Comparison of ENCODE assay signal across 16 mouse cellular contexts in the genomic region with DNA sequence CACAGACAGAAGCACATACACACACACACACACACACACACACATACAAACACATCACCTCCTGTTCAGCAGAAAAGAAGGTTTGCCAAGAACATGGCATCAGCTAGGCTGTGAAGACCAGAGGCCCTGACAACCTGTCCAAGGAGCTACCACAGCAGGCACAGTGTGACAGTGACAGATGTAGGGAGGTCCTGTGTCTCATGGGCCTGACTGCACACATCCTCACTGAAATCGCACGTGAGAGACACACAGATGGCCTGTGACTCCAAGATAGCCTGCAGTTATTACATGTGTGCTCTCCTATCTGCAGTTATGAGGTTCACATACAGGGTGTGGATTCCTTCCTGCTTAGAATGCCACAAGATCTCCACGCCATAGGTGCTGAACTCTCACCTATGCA.
DNase-seq lines count a peak whose midpoint lies in the region; ATAC-seq and TF ChIP-seq lines count a peak whose summit lies in the region.
"Had no signal": no experiment of that assay in that cellular context is flagged by ENCODE, and none has a peak within 500 bp of the region (broad histone marks: within the 10 kb centered on the region; RNA-seq: fewer than 3 reads in every experiment).

No protein-coding gene starts in this region.

- 82% methylated on average over 3 of the region's 3 CpGs for WGBS in intestine, embryonic 14.5 days
- 69% methylated on average over 3 of the region's 3 CpGs for WGBS in intestine, postnatal 0 days
- 77% methylated on average over 3 of the region's 3 CpGs for WGBS in forebrain, embryonic 16.5 days
- 20% methylated on average over 3 of the region's 3 CpGs for WGBS in liver, embryonic 15.5 days (ENCODE audit: insufficient replicate concordance)

- ATAC-seq in cerebellum, adult (ENCODE audit: insufficient number of reproducible peaks, low FRiP score, low TSS enrichment): no peak
- no peak for ATAC-seq in intestine, embryonic 14.5 days (replicated peaks; ENCODE audit: low FRiP score, low TSS enrichment, low read depth)
- no peak for ATAC-seq in intestine, postnatal 0 days
- peak; percentile 69 for ATAC-seq in forebrain, embryonic 16.5 days
- ATAC-seq in liver, embryonic 15.5 days (ENCODE audit: insufficient read depth): peak; percentile 99

- no peak overlapping the region for H3K4me3 ChIP-seq in intestine, embryonic 14.5 days (ENCODE audit: low read depth, low read length)
- no peak overlapping the region for H3K4me3 ChIP-seq in intestine, postnatal 0 days (ENCODE audit: low read depth, low read length)
- no peak overlapping the region for H3K4me3 ChIP-seq in forebrain, embryonic 16.5 days (replicated peaks; ENCODE audit: low read length)
- peak overlapping the region; percentile 40 for H3K4me3 ChIP-seq in liver, embryonic 15.5 days (replicated peaks)
- H3K4me3 ChIP-seq: embryonic facial prominence, embryonic 13.5 days had no signal

- no peak overlapping the region for H3K27ac ChIP-seq in intestine, embryonic 14.5 days (ENCODE audit: low read depth)
- no peak overlapping the region for H3K27ac ChIP-seq in intestine, postnatal 0 days (ENCODE audit: low read depth, low read length)
- H3K27ac ChIP-seq in forebrain, embryonic 16.5 days (ENCODE audit: low read length): no peak overlapping the region
- peak overlapping the region; percentile 80 for H3K27ac ChIP-seq in liver, embryonic 15.5 days (replicated peaks)
- H3K27ac ChIP-seq: embryonic facial prominence, embryonic 13.5 days had no signal

- no peaks in the 10 kb centered on the region for H3K27me3 ChIP-seq in intestine, embryonic 14.5 days (replicated peaks; ENCODE audit: control insufficient read depth, insufficient read depth, low read length)
- H3K27me3 ChIP-seq in intestine, postnatal 0 days (replicated peaks; ENCODE audit: control insufficient read depth, insufficient read depth, low read length): no peaks in the 10 kb centered on the region
- H3K27me3 ChIP-seq in forebrain, embryonic 16.5 days (replicated peaks; ENCODE audit: control insufficient read depth, insufficient read depth, low read length): no peaks in the 10 kb centered on the region
- no peaks in the 10 kb centered on the region for H3K27me3 ChIP-seq in liver, embryonic 15.5 days
- H3K27me3 ChIP-seq: CH12.LX; embryonic facial prominence, embryonic 13.5 days had no signal

- peak; percentile 33 to 45 for DNase-seq in cerebellum, postnatal 14 days
- peak; percentile 27 for DNase-seq in intestine, embryonic 14.5 days (ENCODE audit: low spot score)
- no peak for DNase-seq in embryo, embryonic 11 days
- no peak for DNase-seq in urinary bladder, postnatal 14 days (ENCODE audit: low spot score)
- DNase-seq: adrenal gland, postnatal 36 days; gastrocnemius, postnatal 25 days; kidney, adult 2 months; lung, postnatal 14 days; right cerebral cortex, adult 18-20 months had no signal

- no peaks in the 10 kb centered on the region for H3K36me3 ChIP-seq in intestine, embryonic 14.5 days (ENCODE audit: control insufficient read depth, insufficient read depth, low read length)
- H3K36me3 ChIP-seq in intestine, postnatal 0 days (ENCODE audit: control insufficient read depth, insufficient read depth): no peaks in the 10 kb centered on the region
- H3K36me3 ChIP-seq in forebrain, embryonic 16.5 days (ENCODE audit: control insufficient read depth, insufficient read depth): no peaks in the 10 kb centered on the region
- no peaks in the 10 kb centered on the region for H3K36me3 ChIP-seq in liver, embryonic 15.5 days (replicated peaks)
- H3K36me3 ChIP-seq: embryonic facial prominence, embryonic 13.5 days had no signal

- H3K4me2 ChIP-seq in intestine, embryonic 14.5 days (ENCODE audit: low read length): no peak overlapping the region
- no peak overlapping the region for H3K4me2 ChIP-seq in intestine, postnatal 0 days (replicated peaks; ENCODE audit: low read depth)
- no peak overlapping the region for H3K4me2 ChIP-seq in forebrain, embryonic 16.5 days (ENCODE audit: low read length)
- H3K4me2 ChIP-seq in liver, embryonic 15.5 days: peak overlapping the region; percentile 32; the same call in 1 of the 2 replicates
- H3K4me2 ChIP-seq: embryonic facial prominence, embryonic 13.5 days; heart, embryonic 11.5 days had no signal

- no peaks in the 10 kb centered on the region for H3K9me3 ChIP-seq in intestine, embryonic 14.5 days (ENCODE audit: control insufficient read depth, low read length)
- no peaks in the 10 kb centered on the region for H3K9me3 ChIP-seq in intestine, postnatal 0 days (ENCODE audit: control insufficient read depth)
- H3K9me3 ChIP-seq in forebrain, embryonic 16.5 days (ENCODE audit: control insufficient read depth, low read length): no peaks in the 10 kb centered on the region
- H3K9me3 ChIP-seq in liver, embryonic 15.5 days (replicated peaks): no peaks in the 10 kb centered on the region
- H3K9me3 ChIP-seq: embryonic facial prominence, embryonic 13.5 days had no signal

- no peak overlapping the region for H3K9ac ChIP-seq in intestine, embryonic 14.5 days (ENCODE audit: low read length)
- H3K9ac ChIP-seq in intestine, postnatal 0 days (ENCODE audit: low read depth, low read length): no peak overlapping the region
- H3K9ac ChIP-seq in forebrain, embryonic 16.5 days (replicated peaks; ENCODE audit: low read depth, low read length): no peak overlapping the region
- no peak overlapping the region; the same call in 1 of the 2 replicates for H3K9ac ChIP-seq in liver, embryonic 15.5 days
- H3K9ac ChIP-seq: embryonic facial prominence, embryonic 13.5 days had no signal

- H3K4me1 ChIP-seq in intestine, embryonic 14.5 days (replicated peaks; ENCODE audit: control insufficient read depth, insufficient read depth, low read length): no peaks in the 10 kb centered on the region
- H3K4me1 ChIP-seq in intestine, postnatal 0 days (replicated peaks; ENCODE audit: control insufficient read depth, insufficient read depth, low read length): no peaks in the 10 kb centered on the region
- H3K4me1 ChIP-seq in forebrain, embryonic 16.5 days (replicated peaks; ENCODE audit: control insufficient read depth, insufficient read depth, low read length): no peaks in the 10 kb centered on the region
- peaks cover 12% of the 10 kb centered on the region for H3K4me1 ChIP-seq in liver, embryonic 15.5 days (replicated peaks)

- no peak for TF ChIP-seq CTCF in intestine, postnatal 0 days (IDR thresholded peaks at IDR 0.05; ENCODE audit: low read depth)

Comparison
In these comparisons a context has a peak if more than half of its experiments do, and no peak if none do; other contexts are left out.
1. DNase-seq: peak in cerebellum, postnatal 14 days (2 of 2) and intestine, embryonic 14.5 days (single experiment); none in embryo, embryonic 11 days (single experiment) and urinary bladder, postnatal 14 days (single experiment).
2. ATAC-seq: peak in forebrain, embryonic 16.5 days (single experiment) and liver, embryonic 15.5 days (single experiment); none in cerebellum, adult (single experiment), intestine, embryonic 14.5 days (single experiment) and intestine, postnatal 0 days (single experiment).